Mouse (Mus musculus): ENCODE data around the gene Noxred1. TPM values are rescaled to one million over a fixed set of nuclear protein-coding genes. Genes with fewer than 3 reads are reported as not detected.

Gene Noxred1
- total and polyA plus RNA-seq, 3 experiments: 0.17 to 0.19 TPM; not detected in 1

- TF ChIP-seq MYC (IDR thresholded peaks at IDR 0.05; ENCODE audit: low read depth, low read length) (no peak), TCF12 (IDR thresholded peaks at IDR 0.05; ENCODE audit: low read depth, low read length) (no peak), CTCF (IDR thresholded peaks at IDR 0.05 in 2 of 3, conservative IDR thresholded peaks at IDR 0.05 in 1 of 3; ENCODE audit: control insufficient read depth in 1 of 3, insufficient read depth in 1 of 3, low read depth in 2 of 3, low read length in 3 of 3, poor library complexity in 1 of 3, severe bottlenecking in 1 of 3) (no peak), EP300 (IDR thresholded peaks at IDR 0.05; ENCODE audit: low read depth in 1 of 2, low read length in 2 of 2) (no peak), E2F4 (IDR thresholded peaks at IDR 0.05; ENCODE audit: borderline replicate concordance, low read depth, low read length) (no peak), UBTF (IDR thresholded peaks at IDR 0.05; ENCODE audit: borderline replicate concordance, insufficient read depth, low read depth, low read length) (no peak), NRF1 (IDR thresholded peaks at IDR 0.05; ENCODE audit: insufficient read depth, low read depth, low read length, poor library complexity, severe bottlenecking) (no peak), ETS1 (IDR thresholded peaks at IDR 0.05; ENCODE audit: low read depth, low read length) (no peak), CHD2 (IDR thresholded peaks at IDR 0.05; ENCODE audit: low read length) (no peak), GATA1 (IDR thresholded peaks at IDR 0.05; ENCODE audit: low read depth, low read length) (peak; percentile 69), TAL1 (IDR thresholded peaks at IDR 0.05; ENCODE audit: low read length) (no peak), USF2 (IDR thresholded peaks at IDR 0.05; ENCODE audit: borderline replicate concordance in 1 of 2, insufficient read depth in 1 of 2, low read depth in 1 of 2, low read length in 2 of 2) (no peak), SIN3A (IDR thresholded peaks at IDR 0.05; ENCODE audit: low read length) (no peak), MAX (IDR thresholded peaks at IDR 0.05; ENCODE audit: low read length) (no peak), MAZ (IDR thresholded peaks at IDR 0.05; ENCODE audit: low read depth, low read length) (no peak), ZC3H11A (IDR thresholded peaks at IDR 0.05; ENCODE audit: low read depth, low read length) (no peak), USF1 (IDR thresholded peaks at IDR 0.05; ENCODE audit: low read depth, low read length) (peak; percentile 79), MXI1 (IDR thresholded peaks at IDR 0.05; ENCODE audit: low read depth, low read length) (no peak), BHLHE40 (IDR thresholded peaks at IDR 0.05; ENCODE audit: borderline replicate concordance, low read depth, low read length) (peak; percentile 65; the same call in 1 of the 2 replicates), POLR2A (IDR thresholded peaks at IDR 0.05; ENCODE audit: control insufficient read depth in 1 of 2, insufficient read depth in 1 of 2, low read depth in 1 of 2, low read length in 2 of 2, poor library complexity in 1 of 2) (no peak), CHD1 (IDR thresholded peaks at IDR 0.05; ENCODE audit: low read depth, low read length) (no peak), HCFC1 (IDR thresholded peaks at IDR 0.05; ENCODE audit: low read depth, low read length) (peak; percentile 53; the same call in 1 of the 2 replicates), RCOR1 (IDR thresholded peaks at IDR 0.05; ENCODE audit: low read depth, low read length) (peak; percentile 34; the same call in 1 of the 2 replicates), JUND (IDR thresholded peaks at IDR 0.05; ENCODE audit: low read depth, low read length) (no peak), ELF1 (IDR thresholded peaks at IDR 0.05; ENCODE audit: low read depth, low read length) (no peak), ZKSCAN1 (IDR thresholded peaks at IDR 0.05; ENCODE audit: low read depth, low read length) (no peak), GABPA (IDR thresholded peaks at IDR 0.05; ENCODE audit: low read depth, low read length) (no peak), MEF2A (IDR thresholded peaks at IDR 0.05; ENCODE audit: extremely low read depth, insufficient replicate concordance, low read depth, low read length, poor library complexity, severe bottlenecking) (no peak), ZMIZ1 (IDR thresholded peaks at IDR 0.05; ENCODE audit: low read depth, low read length) (no peak), MAFK (IDR thresholded peaks at IDR 0.05; ENCODE audit: borderline replicate concordance, low read depth, low read length) (no peak), ZNF384 (IDR thresholded peaks at IDR 0.05; ENCODE audit: low read depth, low read length) (no peak), NELFE (IDR thresholded peaks at IDR 0.05; ENCODE audit: low read depth, low read length) (no peak)
- H3K27ac ChIP-seq (ENCODE audit: control insufficient read depth, low read depth, low read length): no peak overlapping the region
- no peaks in the 10 kb centered on the region for H3K27me3 ChIP-seq (ENCODE audit: control insufficient read depth in 1 of 2, insufficient read depth in 2 of 2, low read length in 2 of 2)
- no peaks in the 10 kb centered on the region for H3K9me3 ChIP-seq (replicated peaks; ENCODE audit: insufficient read depth, low read length)
- H3K9ac ChIP-seq (ENCODE audit: control insufficient read depth, low read depth, low read length, poor library complexity, severe bottlenecking): peak overlapping the region; percentile 8; the same call in 1 of the 2 replicates
- peak; percentile 68 for DNase-seq (ENCODE audit: low read depth, low spot score)
- H3K79me2 ChIP-seq (ENCODE audit: control insufficient read depth, insufficient read depth, low read length, poor library complexity): no peaks in the 10 kb centered on the region
- peaks cover 6 to 14% of the 10 kb centered on the region in 2 experiments for H3K36me3 ChIP-seq (ENCODE audit: control insufficient read depth in 1 of 2, insufficient read depth in 2 of 2, low read length in 2 of 2)
- peak overlapping the region in 1 of 2 experiments; percentile 5; a peak in 1 of 4 replicates for H3K4me3 ChIP-seq (ENCODE audit: control insufficient read depth in 1 of 2, insufficient read depth in 1 of 2, low read depth in 2 of 2, low read length in 2 of 2)
- H3K4me1 ChIP-seq (ENCODE audit: control insufficient read depth in 1 of 2, insufficient read depth in 2 of 2, low read length in 2 of 2): peaks cover 2 to 14% of the 10 kb centered on the region in 2 experiments; a peak in 3 of 4 replicates
These were observed 39.7 kb upstream of the Noxred1 start for GRCm38 (mm10) chr12:87278118-87278730.
